Mouse (Mus musculus) A20 (cell line): ENCODE measurements around the gene Dpp6.

Source experiments
- DNase-seq: peaks from one replicate; pipeline ENCODE4 v3.0.0-alpha.2; 2011; ENCODE audit warnings: low read depth, low spot score

Gene Dpp6

DNA sequence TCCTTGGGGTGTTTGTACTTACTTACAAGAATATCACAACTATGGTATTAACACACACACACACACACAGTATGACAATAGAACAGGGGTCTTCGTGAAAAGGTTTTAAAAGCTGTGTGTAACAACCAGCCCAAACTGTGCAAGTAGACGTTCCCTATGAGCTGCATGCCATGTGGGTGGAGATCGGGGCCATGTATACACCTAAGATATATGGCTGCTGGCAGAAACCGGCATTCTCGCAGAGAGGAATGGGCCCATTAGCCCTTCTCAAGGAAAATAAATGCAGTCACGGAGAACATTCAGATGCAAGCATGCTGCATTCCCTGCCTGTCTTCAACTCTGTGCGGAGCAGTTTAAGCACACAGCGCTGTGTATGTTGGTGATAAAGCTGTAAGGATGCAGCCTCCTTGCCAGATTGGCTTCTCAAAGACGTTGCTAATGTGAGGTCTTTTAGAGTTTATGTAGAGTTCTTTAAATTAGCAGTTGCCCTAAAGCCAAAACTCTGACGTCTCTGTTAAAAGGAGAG lies 461.2 kb downstream of the Dpp6 start:
- DNase-seq = no peak

DNA sequence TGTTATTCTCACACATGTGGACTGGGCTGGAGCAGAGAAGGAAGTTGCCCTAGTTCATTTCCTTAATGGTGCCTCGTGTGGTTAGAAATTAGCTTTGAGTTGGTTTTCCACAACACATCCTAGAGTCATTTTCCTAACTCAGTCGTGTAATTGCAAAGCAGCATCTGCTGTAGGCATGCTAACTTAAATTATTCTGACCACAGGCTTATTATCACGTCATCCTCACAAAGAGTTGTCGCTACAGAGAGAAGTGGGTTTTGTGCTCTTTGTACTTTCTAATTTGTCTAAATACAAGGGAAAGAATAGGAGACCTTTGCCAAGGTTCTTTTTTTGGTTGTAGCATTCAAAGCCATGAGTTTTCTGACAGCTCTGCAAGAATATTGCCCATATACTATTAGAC lies 469.9 kb downstream of the Dpp6 start:
- no peak for DNase-seq

DNA sequence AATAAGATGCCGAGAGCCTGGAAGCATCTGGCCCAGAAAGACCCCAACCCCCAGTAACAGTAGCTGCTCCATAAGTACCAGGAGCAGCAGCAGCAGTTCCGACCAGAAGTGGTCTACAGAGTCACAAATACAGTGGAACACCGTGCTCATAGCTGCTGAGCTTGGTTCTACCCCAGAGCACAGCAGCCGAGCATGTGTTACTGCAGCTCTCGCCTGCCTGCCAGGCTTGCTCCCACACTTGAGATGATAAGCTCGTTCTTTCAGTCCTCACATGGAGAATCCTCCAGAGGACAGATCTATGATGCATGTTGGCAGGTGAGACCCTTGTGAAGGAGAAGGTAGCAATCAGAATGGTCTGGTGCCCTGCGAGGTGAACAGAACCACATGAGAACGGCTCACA lies 474.4 kb downstream of the Dpp6 start:
- DNase-seq = no peak

DNA sequence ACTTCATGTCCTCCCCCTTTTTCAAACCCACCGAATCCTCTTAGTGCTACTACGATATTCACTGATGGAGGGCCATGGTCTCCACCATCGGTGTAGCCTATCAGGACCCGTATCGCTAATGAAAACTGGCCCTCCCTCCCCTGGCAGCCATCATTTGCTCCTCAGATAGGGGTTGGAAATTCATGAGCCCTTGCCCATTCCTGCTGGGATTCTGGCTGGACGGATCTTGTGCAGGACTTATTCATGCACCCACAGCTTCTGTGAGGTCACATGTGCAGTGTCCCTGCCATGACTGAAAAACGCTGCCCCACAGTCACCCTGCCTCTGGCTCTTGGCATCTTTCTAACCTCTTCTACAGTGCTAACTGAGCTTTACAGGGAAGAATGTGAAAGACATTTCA lies 475.2 kb downstream of the Dpp6 start:
- DNase-seq = no peak

DNA sequence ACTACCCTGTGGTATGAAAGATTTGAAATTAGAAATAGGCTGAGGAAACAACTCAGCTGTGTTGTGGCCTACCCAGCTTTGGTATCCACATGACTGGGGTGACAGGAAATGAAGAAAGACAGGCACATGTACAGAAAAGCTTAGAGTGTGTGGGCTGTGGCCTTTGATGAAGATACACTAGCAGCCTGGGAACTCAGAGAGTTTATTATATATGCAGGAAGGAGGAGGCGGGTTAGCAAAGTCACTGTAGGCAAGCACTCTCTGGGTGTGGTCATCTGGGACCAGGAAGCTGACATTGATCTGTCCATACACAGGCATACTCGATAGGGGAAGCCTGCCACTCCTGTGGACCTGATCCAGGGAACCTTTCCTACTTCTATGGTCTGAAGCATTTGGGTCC lies 487.1 kb downstream of the Dpp6 start:
- no peak for DNase-seq

DNA sequence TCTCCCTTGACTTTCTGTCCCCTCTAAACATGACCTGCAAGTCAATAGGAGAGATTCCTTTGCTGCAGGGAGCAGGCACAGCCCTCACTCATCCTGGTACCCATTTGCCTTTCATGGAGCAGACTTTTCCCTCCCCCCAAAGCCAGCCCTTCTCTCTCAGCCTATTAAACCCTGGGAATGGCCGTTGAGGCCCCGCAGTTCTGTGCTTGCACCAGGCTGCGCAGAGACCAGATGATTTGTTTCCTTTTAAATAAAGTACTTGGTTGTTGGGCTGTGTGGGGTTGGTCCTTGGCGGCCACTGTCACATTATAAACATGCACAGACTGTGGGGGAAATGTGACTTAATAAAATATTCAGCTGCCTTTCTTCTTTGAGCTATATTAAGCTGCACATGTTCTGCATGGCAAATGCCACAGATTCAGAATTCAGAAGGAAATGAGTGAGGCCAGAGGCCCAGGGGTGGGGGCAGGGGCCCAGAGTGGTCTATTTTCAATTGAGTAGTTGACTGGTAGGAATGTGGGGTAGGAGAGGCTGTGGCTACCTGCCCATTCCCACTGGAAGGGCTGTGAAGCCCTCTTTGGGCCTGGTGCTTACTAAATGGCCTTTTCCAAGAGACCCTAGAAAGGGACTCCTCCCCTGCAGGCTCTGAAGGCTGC lies 489.6 kb downstream of the Dpp6 start:
- DNase-seq = no peak

DNA sequence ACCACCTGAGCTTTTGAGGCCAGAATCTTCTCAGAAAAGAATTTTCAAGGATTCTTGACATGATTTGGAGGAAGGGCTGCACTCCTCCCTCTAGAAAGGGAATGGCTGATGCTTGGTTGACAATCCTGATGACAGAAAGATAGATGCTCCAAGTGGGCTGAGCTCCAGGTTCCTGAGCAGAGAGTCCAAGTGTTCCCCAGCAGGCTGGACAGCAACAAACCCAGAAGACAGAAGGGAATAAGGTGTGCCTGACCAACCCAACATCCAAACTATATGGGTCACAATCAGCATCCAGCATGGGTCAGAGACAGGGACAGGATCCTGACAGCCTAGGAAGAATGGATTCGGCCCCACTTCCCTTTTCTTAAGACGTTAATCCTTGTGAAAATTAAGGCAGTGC lies 493.2 kb downstream of the Dpp6 start:
- no peak for DNase-seq

DNA sequence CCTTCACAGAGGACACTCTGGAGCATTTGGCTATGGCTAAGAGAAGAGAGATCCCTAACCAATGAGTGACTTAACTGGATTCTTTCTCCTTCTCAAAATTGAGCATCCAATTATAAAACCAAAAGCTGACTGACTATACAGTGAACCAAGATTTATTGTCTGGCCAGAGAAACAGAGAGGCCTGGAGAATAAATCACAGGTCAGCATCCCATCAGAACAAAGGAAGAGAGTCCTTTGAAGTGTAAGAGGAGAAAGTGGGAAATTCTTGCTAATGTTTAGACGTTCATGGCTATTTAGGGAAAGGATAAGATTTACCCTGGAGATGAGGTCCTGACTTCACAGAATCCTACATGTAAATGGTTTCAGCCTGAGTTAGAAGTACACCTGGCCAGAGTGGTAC lies 499.7 kb downstream of the Dpp6 start:
- DNase-seq = no peak

DNA sequence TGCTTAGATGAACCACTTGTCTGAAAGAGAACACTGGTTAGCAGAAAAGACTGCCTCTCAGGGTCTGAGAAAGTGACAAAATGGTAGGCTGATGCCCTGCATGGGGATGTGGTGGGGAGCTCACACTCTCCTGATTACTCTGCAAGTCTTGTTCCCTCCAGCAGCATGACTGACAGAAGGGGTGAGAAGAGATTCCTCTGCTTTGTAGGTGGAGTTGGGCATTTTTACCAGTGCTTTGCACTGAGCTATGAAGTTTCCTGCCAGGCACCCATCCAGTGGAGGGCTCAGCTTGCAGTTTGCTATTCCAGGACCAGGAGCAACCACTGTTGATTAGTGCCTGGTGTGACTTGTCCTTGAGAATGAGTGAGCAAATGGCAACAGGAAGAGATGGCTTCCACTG lies 500.3 kb downstream of the Dpp6 start:
- no peak for DNase-seq

DNA sequence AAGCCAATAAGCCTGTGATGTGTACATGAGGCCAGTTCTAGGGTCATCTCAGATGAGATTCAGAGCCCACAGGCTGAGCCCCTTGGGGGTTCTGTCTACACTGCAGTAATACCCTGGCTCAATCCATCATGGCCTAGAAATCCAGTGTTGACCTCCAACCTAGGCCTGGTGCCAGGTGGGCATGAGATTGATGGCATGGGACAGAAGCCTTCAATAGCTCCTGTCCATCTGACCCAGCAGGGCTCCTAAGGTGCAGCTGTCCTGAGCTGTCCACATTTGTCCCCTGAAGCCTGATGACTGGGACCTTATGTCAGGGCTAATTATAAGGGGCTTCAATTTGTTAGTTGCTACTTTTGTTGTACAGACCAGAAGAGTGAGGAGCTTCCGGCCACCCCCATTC lies 500.8 kb downstream of the Dpp6 start:
- DNase-seq = no peak

DNA sequence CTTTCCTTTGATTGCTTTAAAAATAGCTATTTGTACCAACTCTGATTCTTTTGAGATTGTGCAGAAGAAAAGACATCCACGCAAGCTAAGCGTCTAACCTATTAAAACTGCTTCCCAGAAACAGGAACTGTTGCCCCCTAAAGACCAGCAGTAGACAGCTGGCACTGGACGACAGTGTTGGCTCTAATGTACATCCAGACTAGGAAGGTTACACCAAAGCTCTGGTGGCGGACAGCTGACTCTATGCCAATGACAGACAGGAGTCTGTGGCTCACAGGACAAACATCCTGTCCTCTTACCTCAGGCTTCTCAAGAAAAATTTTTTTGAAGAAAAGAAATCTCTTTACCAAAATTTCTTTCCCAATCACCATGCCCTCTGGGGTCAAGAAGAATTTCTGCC lies 502.7 kb downstream of the Dpp6 start:
- no peak for DNase-seq

DNA sequence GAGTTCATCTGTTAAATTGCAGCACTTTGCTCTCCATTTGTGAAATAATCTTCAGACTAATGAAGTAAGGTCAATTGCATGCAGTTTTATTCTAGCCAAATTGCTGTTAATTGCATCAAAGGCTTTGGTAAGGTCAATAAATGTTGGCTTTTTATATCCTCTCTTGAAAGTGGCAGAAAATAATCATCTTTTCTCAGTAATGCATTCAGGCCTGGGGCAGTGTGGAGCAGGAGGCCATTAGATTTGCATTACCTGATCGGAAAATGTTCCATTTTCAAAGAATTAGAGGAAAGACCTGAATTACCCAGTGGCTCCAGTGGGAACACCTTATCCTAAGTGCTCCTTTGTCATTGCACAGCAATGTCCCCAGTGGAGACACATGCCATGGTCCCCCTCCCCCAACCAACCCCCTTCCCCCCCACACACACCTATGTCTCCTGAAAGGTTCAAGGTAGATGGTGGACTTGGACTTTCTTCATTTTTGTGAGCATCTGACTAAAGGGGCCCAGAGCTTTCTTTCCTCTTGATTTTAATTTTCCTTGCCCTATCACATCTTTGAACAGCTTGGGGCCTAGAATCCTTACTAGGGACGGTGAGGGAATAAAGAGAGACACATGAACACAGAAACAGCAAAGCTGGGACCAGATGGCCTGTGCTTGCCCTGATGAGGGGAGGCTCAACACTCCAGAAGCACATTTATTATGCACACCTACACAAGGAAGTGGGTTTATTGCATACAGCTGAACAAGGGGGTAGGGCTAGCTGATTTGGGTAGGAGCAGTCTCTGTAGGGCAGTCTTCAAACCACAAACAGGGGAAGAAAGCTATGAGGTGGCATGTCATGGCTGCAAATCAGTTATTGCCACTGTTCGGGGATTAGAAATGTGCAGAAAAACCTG lies 506.1 kb downstream of the Dpp6 start:
- DNase-seq = no peak

DNA sequence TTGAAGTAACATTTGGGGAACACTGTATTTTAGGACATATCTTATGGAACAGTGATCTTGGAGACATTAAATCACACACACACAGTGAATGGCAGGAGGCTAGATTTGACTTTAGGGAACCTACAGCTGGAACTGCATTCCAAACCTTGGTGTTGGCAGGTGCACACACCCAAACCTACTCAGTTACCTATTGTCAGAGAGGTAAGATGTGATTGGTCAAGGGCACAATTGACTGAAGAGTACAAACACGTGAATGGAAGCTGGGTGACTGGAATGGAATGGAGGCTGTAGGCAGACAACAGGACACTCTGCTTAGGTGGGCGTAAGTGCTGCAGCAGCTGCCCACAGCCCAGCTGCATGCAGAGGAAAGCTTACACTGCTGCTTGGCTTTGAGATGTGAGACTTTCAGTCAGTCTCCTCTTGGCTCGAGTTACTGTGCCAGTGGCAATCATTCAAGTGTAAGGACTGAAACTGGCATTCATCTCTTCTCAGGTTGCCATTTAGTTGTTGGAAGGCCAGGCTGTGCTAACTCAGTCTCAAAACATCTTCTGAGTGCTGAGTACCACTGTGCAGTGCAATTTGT lies 507.4 kb downstream of the Dpp6 start:
- no peak for DNase-seq

DNA sequence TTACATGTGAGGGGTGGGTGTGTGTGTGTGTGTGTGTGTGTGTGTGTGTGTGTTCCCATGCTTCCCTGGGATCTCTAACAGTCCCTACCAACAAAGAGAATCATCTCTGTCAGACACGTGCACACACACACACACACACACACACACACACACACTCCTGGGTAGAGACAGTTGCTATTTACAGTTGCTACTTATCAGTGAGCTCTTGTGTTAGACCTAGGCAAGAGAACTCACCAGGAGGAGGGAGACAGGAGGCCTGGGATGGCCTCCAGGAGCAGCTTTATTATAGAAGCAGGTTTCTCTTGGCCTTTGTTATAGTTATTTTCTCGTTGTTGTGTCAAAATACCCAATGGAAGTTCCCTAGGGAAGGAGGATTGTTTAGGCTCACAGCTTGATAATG lies 519.7 kb downstream of the Dpp6 start:
- no peak for DNase-seq

DNA sequence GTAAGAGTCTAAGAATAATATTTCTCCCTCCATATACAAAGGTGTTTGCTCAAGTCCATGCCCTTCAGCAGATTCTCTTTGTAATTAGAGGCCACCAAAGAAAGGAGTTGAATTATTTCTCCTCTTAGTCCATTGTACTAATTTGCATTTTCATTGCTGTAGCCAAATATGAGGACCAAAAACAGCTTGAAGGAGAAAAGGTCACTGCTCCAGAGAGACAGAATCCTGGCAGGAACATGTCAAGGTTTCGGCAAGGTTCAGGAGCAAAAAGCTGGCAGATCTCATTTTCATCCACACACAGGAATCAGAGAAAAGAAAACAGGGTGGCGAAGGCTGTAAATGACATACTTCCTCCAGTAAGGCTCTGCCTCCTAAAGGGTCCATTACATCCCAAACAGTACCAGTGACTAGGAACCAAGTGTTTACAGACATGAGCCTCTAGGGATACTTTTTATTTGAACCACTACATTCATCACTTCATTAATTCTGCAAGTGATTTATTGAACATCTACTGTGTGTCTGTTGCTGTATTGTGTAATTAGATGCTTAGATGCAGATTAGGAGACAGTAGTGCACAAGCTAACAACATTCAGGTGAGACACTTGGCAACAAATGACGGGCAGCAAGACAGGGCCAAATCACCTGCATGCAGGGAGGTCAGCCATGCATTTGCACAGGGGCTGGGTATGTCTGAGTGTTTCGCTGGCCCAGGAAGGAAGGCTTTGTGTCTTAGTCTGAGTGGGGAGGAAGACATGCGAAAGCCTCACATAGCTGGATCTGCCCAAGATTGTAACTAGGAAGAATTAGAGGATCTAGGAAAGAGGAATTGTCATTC lies 522.4 kb downstream of the Dpp6 start:
- no peak for DNase-seq

DNA sequence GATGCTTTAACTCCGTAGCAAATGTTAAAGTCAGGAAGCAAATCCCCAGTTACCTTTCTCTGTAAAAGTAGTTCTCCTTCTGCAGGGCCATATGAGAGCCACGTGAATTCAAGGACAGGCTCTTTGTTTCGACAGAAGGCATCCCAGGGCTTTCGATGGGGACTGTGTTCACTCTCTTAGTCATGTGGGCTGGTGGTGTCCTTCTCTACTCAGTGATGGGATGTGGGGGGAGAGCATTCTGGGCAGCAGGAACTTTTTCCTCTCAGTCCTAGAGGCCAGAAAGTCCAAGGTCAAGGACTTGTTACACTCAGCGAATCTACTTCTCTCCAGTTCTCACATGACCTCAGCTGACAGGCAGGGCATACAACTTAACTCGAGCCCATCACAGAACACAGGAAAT lies 525.3 kb downstream of the Dpp6 start:
- no peak for DNase-seq

DNA sequence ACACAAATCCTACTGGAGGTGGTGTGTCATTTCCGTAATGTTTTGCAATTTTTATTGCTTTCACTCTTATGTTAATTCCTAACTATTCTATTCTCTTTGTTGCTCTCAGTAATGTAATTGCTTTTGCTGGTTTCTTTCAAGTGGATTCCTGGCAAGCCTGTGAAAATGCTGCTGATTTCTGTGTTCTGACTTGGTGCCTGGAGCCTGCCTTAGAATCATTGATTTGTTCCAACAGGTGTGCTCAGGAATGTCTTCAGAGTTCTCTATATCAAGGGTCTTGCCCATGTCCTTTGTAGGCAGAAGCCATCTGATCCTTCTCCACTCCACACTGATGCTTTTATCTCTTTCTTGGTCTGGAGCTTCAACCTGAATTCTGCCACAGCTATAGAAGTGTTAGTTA lies 526.6 kb downstream of the Dpp6 start:
- DNase-seq = no peak

DNA sequence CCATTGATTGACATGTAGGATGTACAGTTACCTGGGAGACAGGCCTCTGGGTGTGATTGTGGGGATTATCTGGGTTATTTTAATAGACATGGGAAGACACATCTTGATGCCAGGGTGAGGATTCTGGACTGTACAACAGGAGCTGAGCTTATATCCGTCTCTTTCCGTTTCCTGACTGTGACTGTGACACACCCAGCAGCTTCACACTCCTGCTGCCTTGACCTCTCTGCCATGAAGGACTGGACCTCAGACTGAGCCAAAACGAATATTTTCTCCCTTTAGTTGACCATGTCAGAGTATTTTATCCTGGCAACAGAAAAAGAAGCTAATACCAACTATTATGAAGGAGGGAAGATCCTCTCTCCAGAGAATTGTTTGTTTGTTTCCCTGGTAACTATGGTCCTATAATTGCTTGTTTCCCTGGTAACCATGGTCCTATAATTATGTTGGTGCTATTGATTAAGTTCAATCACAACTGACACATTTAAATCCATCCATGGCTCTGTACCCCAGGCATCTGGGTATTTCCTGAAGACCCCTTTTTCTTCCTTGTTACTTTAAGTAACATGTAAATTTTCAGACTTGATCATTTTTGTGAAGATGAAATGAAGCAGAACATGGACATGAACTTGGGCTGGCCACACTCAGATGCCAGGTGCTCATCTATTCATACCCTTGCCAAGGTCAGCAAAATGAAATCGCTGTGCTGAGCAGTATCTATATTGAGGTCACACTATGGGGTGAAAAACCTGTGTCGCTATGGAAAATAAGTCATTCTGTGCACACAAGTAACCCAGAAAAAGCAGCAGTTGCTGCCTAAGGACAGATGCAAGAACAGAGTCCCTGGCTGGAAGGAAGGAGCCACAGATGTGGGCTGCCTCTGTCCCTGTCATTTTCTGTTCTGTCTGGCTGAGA lies 531.4 kb downstream of the Dpp6 start:
- no peak for DNase-seq

DNA sequence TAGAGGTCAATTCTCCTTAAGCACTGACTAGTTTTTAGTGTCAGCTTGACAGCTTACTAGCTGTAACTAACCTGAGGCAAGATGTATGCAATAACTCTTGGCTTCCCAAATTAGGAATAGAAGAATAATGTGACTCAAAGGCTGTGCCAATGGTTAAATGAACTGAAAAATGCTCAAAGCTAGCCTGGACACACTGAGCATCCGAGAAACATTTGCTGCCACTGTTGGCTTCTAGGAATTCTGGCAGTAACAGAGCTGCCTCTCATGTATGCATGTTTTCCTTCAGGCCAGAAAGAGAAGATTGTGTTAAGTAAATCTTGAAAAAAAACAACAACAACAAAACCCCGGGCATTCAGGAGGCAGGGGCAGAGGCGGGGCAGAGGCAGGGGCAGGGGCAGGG lies 540.6 kb downstream of the Dpp6 start:
- DNase-seq = no peak

DNA sequence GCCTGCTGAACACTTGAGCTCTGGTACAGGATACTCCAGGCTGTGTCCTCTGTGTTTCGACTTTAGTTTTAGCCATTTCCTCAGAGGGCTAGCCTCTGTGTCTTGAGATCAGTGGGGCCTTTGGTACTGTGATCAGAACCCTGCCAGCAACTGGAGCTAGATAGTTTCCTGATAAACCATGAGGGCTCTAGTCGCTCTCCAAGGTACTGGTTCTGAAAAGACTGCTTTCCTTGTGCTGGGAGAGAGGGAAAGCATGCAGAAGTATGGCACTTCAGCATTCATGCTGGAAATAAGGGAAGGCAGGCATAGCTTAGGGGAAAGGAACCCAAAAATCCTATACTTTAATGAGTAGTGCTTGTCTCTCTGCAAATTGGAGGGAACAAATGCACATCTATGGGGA lies 548.9 kb downstream of the Dpp6 start:
- DNase-seq = no peak

DNA sequence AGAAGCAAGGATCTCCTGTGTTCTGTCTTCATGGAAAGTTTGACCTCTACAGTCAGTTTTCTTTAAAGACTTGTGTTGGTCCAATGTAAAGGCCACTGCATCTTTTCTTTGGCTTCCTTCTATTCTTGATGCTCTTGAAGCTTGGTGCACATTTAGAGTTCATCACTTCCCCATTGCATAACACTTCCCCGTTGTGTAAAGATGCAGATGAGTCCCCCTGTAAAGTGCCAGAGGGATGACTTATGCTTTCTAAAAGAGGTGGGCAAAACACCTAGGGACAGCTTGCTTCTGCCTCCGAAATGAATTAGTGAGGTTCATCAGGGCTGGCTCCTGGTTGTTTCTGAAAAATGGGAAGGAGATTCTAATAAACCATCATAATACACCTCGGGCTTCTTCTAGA lies 553.8 kb downstream of the Dpp6 start:
- DNase-seq = no peak
